Mouse (Mus musculus) lung, postnatal 36 days (tissue): ENCODE data around the gene Tbc1d21.

Experiments
- DNase-seq: peaks from one replicate; pipeline ENCODE4 v3.0.0; 2022; ENCODE audit warnings: mixed read lengths

Gene Tbc1d21

DNA sequence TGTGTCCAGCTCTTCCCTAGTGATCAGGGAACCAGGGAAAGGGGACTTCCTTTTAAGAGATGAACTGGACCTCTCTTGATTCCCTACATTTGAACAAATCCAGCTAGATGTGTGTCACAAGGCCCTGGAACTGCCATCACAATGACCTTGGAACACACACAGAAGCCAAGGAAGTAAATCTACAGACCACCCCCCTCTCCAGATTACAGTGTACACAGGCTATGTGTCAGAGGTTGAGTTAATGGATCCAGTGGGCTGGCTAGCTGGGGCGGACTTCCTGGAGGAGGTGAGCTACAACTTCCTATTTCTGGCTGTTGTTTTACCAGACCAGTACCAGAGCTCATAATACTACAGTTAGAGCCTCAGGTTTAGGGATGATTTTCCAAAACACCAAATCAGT lies at the start of gene Tbc1d21:
Tbc1d21 (minus strand) TSS at position 101 of the 400 bp plus-strand sequence.
- no peak for DNase-seq

DNA sequence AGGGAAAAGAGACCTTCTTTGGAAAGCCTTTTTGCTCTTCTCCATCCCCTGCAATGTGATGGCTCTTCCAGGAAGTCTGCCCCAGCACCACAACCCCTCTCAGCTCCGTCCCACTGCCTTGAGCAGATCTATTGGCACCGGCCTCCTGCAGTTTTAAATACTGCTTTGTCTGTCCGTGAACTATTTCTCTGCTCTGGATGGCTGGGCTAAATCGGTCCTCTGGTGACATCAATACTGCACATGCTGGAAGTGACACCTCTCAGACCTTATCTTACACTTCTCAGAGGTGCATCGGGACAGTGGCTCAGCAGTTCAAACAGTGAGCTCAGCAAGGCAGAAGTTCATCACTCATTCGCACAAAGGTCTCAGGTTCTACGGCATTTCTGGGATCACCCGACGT lies 41.3 kb upstream of the Tbc1d21 start:
- no peak for DNase-seq

- peak; percentile 13 for DNase-seq
Measured at GRCm38 (mm10) chr9:58410057-58410735, 39.9 kb upstream of the Tbc1d21 start.

DNA sequence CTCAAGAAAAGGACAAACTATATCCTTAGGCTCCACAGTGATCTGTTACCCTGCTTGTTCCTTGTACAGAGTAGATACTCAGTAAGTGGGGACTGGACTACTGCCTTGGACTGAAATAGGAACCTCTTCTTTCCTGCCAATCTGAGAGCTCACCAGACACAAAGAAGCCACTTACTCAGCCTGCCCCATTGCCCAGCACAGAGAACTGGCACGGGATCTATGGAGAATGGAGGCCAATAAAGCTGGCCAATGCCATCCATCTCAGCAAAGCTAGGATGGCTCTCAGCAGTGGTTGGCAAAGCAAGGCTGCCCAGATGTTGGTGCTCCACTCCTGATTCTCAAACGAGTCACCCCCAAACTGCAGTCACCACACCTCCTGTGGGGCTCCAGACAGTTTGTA lies 39.0 kb upstream of the Tbc1d21 start:
- DNase-seq = no peak

DNA sequence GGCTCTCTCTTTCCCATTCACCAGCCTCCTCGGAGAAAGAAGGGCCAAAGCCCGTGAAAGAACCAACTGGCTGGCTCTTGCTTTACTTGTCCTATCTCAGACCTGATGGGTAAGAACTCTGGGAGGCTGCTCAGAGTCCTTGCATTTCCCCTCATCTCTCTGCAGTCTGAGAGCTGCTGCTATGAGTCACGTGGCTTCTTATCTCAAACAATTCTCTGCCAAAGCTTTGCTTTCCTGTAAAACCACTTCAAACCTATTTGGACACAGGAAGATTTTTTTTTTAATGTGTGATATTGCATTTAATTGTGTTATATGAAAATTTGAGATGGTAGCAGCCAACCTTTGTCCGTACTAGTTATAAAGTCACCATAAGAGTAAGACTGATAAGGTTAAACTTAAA lies 34.2 kb upstream of the Tbc1d21 start:
- peak; percentile 4 for DNase-seq

DNA sequence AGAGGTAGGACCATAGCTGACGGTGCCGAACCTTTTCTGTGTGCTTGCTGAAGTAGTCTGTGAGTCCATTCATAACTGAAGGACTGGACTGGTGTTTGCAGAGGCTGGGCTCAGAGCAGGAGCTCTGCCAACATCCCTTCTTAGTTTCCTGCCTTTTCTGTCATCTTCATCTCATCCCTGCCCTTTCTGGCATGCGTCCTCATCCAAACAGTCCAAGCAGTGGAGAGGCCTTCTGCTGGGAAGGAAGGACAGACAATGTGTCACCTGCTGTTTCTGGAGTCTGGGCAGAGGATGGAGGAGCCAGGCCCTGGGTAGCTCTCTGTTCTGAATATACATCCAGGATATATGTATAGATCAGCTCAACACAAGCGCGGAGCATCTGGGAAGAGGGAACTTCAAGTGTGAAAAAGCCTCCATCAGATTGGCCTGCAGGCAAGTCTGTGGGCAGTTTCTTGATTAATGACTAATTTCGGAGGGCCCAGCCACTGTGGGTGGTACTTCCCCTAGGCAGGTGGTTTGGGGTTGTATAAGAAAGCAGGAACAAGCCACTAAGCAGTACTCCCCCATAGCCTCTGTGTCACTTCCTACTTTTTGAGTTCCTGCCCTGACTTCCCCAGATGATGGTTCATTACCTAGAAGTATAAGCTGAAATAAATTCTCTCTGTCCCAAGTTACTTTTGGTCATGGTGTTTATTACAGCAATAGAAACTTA lies 31.3 kb upstream of the Tbc1d21 start:
- DNase-seq = peak; percentile 11

GRCm38 (mm10) chr9:58399609-58400008 lies 29.4 kb upstream of the Tbc1d21 start:
- no peak for DNase-seq

DNA sequence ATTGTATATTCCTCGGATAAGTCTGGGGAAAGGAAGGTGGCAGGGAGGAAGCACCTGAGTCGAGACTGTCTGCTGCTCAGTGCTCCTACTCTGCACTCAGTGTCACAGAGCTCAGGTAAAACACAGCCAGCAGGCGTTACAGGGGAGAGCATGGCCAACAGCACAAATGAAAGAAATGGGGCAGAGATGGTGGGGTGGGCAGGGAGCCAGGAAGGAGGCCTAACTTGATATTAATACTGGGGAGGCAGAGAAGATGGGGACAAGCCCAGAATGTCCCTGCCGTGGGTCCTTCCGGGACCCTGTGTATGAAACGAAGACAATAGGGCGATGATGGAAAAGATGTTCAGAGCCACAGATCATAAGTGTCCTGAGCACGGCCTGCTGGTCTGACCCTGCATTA lies 24.4 kb upstream of the Tbc1d21 start:
- DNase-seq = no peak

- DNase-seq = no peak
Measured at GRCm38 (mm10) chr9:58393875-58394274, 23.6 kb upstream of the Tbc1d21 start.

DNA sequence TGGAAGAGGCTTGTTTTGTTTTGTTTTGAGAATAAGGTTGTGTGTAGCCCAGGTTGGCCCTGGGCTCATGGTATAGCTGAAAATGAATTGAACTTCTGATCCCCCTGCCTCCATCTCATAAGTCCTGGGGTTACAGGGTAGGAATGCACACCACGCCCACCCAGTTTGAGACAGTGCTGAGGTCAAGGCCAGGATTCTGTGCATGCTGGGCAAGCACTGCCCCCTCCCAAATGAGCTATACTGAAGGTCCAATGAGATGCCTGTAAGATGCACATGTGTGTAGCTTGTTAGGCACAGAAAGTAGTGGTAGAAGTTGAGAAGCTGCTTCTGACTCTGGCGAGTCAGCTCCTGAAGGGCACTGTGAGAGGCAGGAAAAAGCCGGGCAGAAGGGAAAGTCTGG lies 18.1 kb upstream of the Tbc1d21 start:
- no peak for DNase-seq

- DNase-seq = no peak
Measured at GRCm38 (mm10) chr9:58378878-58379277, 8.6 kb upstream of the Tbc1d21 start.

DNA sequence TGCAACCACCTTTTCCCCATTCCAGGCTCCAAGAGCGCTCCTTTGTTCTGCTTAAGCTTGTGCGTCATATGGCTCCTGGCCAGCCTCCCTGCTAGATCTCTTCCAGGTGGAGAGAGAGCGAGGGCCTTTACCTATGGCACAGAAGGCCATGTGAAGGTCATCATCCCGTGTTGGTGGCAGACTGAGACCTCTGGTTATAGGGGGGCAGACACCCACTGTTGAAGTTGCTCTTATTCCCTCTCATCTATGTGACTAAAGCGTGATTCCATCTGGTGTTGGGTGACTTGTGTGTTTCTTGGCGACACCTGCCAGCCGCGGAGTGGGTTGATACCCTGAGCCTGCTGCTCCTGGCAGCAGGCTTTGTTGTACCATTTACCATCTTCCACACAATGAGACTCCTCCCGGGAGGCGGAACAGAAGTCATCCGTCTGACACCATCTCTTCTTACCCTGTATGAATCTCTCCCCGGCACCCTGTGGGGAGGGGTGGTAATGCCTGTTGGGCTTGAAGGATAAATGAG lies 3.7 kb upstream of the Tbc1d21 start:
- peak; percentile 7 for DNase-seq

DNA sequence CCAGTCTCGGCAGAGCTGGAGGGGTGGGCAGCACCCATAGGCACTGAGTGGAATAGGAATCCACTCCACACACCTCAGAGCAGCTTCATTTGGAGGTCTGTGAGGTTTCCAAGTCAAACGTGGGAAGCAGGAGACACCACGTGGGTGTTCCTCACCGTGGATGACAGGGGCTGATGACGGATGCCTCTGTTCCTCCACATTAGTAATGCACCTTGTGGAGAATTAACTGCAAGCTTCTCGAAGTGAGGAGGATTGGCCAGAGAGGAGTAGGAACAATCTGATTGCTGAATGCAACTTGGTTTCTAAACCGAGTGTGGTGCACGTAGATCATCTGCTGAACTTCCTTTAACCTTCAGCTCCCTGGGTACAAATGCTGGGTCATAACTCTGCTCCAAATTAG lies 1.7 kb upstream of the Tbc1d21 start:
- DNase-seq = no peak

GRCm38 (mm10) chr9:58369644-58370043 lies 611 bp downstream of the Tbc1d21 start:
- DNase-seq = peak; percentile 52

DNA sequence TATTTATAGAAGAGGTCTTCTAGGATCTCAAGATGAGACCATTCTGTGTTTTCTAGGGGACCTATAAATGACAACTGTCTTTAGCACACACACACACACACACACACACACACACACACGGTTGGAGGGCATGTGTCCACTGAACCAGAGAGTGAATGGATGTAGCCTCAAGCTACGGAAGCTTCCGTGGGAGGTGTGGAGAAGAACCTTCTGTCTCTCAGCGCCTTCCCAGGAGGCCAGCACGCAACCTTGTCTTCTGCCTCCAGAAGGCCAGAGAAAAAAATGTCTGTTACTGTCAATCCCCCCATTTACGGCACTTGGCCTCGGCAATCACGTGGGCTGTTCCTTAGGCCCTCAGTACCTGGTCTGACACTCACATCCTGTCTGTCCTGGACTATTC lies 5.9 kb downstream of the Tbc1d21 start:
- DNase-seq = no peak

DNA sequence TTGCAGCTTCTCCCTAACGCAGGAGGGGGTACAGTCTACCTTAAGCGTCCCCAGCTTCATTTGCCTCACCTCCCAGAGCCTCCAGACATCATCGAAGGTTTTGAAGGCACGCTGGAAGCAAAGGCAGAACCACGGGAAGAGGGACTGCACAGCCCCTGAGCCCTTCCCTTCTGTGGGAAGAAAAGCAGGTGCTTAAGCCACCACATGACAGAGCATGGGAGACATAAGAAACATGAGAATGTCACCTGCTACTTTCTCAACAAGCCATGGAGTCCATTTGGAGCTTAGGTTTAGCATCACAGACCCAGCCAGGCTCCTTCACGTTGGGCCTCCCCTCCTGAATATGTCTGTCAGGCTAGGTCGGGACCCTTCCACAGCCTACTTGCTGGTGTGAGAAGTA lies 8.3 kb downstream of the Tbc1d21 start:
- DNase-seq = no peak

DNA sequence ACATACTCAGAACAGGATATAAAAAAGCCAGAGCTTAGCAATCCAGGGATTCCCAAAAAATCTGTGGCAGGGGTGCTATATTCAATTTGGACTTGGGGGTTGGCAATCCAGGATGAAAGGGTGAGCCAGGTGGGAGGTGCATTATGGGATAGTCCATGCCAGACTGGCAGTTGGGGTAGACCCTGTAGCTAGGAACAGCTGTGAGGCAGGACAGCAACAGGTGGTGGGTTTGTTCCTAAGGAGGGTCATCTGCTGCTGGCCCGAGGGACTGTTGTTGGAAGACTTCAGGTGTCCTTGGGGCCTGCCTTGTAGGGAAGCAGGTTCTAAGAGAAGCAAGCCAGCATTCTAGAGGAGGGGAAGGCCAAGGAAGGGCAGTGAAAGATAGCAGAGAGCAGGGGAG lies 8.9 kb downstream of the Tbc1d21 start:
- DNase-seq = no peak

GRCm38 (mm10) chr9:58355262-58356050 lies 14.8 kb downstream of the Tbc1d21 start:
- DNase-seq = no peak

DNA sequence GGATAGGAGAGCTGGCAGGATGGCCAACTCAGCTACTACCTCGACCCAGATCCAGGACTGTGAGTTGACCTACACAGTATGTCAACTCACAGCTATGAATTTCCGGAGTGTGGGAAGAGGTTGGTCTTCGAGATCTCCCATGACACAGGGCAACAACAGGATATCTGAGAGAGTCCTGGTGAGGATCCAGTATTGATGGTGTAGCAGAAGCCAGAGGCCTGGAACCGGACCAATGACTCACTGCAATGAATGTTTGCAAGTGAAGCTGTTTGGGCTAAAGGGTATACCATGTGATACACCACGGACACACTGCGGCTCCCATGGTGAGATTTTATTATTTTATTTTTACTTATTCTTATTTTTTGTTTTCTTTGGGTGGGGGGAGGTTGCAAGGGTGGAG lies 15.6 kb downstream of the Tbc1d21 start:
- no peak for DNase-seq

- no peak for DNase-seq
Measured at GRCm38 (mm10) chr9:58353224-58353623, 17.0 kb downstream of the Tbc1d21 start.

DNA sequence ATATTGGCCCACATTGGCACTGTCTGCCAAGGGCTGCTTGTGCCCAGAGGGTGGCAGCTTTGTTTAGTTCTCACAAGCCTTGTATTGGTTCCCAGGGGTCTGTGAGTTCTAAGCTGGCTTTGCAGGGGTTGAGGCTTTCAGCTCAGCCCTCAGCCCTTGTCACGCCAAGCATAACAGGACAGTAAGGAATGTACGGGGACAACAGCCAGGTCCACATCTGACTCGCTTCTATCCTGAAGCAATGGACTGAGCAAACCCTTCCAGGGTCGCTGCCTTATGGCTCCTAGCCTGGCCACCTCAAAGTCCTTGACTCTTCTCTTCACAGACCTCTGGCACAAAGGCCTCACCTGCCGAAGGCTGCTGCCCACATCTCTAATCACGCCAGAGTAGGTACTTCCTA lies 22.5 kb downstream of the Tbc1d21 start:
- no peak for DNase-seq

- DNase-seq = no peak
Measured at GRCm38 (mm10) chr9:58346498-58346897, 23.8 kb downstream of the Tbc1d21 start.

DNA sequence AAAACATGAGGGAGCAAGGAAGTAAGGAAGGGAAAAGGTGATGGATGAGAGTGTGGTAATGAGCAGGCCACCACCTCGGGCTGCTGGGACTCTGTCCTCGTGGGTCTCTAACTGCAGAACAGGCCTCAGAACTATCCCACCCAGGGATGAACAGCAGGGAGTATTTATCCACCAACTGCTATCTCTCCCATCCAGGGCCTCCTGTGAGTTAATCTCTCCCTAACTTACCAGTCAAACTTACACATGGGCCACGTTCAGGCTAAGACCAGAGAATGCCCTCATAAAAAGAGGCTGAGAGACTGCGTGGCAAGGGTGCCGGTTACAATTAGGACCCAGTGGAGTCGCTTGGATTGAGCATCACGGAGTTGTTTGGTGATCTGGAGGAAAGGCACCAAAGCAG lies 24.3 kb downstream of the Tbc1d21 start:
- DNase-seq = no peak

- DNase-seq = no peak
Measured at GRCm38 (mm10) chr9:58341795-58342194, 28.5 kb downstream of the Tbc1d21 start.
